Mouse (Mus musculus): ENCODE data around the gene Olfr331.
"Not testable (repeated sequence)": the region's sequence is repeated elsewhere in the genome, so short reads cannot be mapped to it uniquely, and the experiment has no call there.

Gene Olfr331

GRCm38 (mm10) chr11:58502472-58502871 lies at the start of gene Olfr331:
Gene Olfr331, minus strand, starts transcription at chr11:58502572.
- not testable (repeated sequence) for DNase-seq

- DNase-seq = no peak
Observed at GRCm38 (mm10) chr11:58546322-58546721, 44.0 kb upstream of the Olfr331 start, which contains the start of gene Olfr329-ps. Gene Olfr329-ps, minus strand, starts transcription at chr11:58546422.

GRCm38 (mm10) chr11:58534736-58535135 lies 32.4 kb upstream of the Olfr331 start, which contains the start of gene Olfr330:
Gene Olfr330, minus strand, starts transcription at chr11:58534836.
- not testable (repeated sequence) for DNase-seq

GRCm38 (mm10) chr11:58519756-58520155 lies 17.4 kb upstream of the Olfr331 start:
- peak; percentile 9 to 25 for DNase-seq

GRCm38 (mm10) chr11:58518916-58519315 lies 16.5 kb upstream of the Olfr331 start:
- peak; percentile 76 to 81 for DNase-seq

GRCm38 (mm10) chr11:58509058-58509457 lies 6.7 kb upstream of the Olfr331 start:
- DNase-seq = not testable (repeated sequence)

GRCm38 (mm10) chr11:58499290-58499689 lies 3.1 kb downstream of the Olfr331 start:
- DNase-seq = no peak

GRCm38 (mm10) chr11:58498761-58499160 lies 3.6 kb downstream of the Olfr331 start:
- DNase-seq = no peak

- DNase-seq = no peak
Observed at GRCm38 (mm10) chr11:58492455-58492854, 9.9 kb downstream of the Olfr331 start, which contains the start of gene Olfr332. Gene Olfr332, minus strand, starts transcription at chr11:58492555.

GRCm38 (mm10) chr11:58462170-58462569 lies 40.2 kb downstream of the Olfr331 start, which contains the start of gene Olfr30:
Gene Olfr30, minus strand, starts transcription at chr11:58462270.
- DNase-seq = no peak

GRCm38 (mm10) chr11:58453592-58453991 lies 48.8 kb downstream of the Olfr331 start:
- DNase-seq = no peak

- DNase-seq = no peak
Observed at GRCm38 (mm10) chr11:58452759-58453158, 49.6 kb downstream of the Olfr331 start, which contains the start of gene Lypd9. Gene Lypd9, minus strand, starts transcription at chr11:58452923.

All from lung, postnatal 4 days (tissue).